Mouse (Mus musculus): ENCODE measurements at regions not wholly inside any gene's neighbourhood (a gene's known extent, or its start where the extent isn't known, plus 50 kb on each side); places are given as distances from the start of the nearest gene placed in this dataset.

GRCm38 (mm10) chr9:33814739-33815368 lies 670.8 kb upstream of the Kirrel3 start:
- Histone ChIP-seq H3K4me1 (replicated peaks; ENCODE audit: low read depth, low read length) (no peaks in the 10 kb centered on the region), H3K9me3 (ENCODE audit: low read length) (peaks cover 31% of the 10 kb centered on the region), H3K36me3 (ENCODE audit: insufficient read depth, low read length) (no peaks in the 10 kb centered on the region), H3K4me3 (replicated peaks; ENCODE audit: low read length) (no peak overlapping the region), H3K27me3 (ENCODE audit: insufficient read depth, low read length) (no peaks in the 10 kb centered on the region)
- TF ChIP-seq NANOG (IDR thresholded peaks at IDR 0.05; ENCODE audit: borderline replicate concordance, low read length) (no peak), POU5F1 (IDR thresholded peaks at IDR 0.05; ENCODE audit: borderline replicate concordance, low read length) (no peak), CTCF (conservative IDR thresholded peaks at IDR 0.05; ENCODE audit: low read length) (no peak)

- TF ChIP-seq POU5F1 (IDR thresholded peaks at IDR 0.05; ENCODE audit: borderline replicate concordance, low read length) (no peak), CTCF (conservative IDR thresholded peaks at IDR 0.05; ENCODE audit: low read length) (no peak), NANOG (IDR thresholded peaks at IDR 0.05; ENCODE audit: borderline replicate concordance, low read length) (no peak)
Observed at GRCm38 (mm10) chr9:33822574-33823394, 662.9 kb upstream of the Kirrel3 start.

GRCm38 (mm10) chr9:33826116-33826515 lies 659.6 kb upstream of the Kirrel3 start:
- Histone ChIP-seq H3K4me1 (replicated peaks; ENCODE audit: low read depth, low read length) (no peaks in the 10 kb centered on the region), H3K9me3 (ENCODE audit: low read length) (no peaks in the 10 kb centered on the region), H3K27me3 (ENCODE audit: insufficient read depth, low read length) (no peaks in the 10 kb centered on the region), H3K4me3 (replicated peaks; ENCODE audit: low read length) (no peak overlapping the region), H3K36me3 (ENCODE audit: insufficient read depth, low read length) (no peaks in the 10 kb centered on the region)
- TF ChIP-seq POU5F1 (IDR thresholded peaks at IDR 0.05; ENCODE audit: borderline replicate concordance, low read length) (no peak), NANOG (IDR thresholded peaks at IDR 0.05; ENCODE audit: borderline replicate concordance, low read length) (no peak), CTCF (conservative IDR thresholded peaks at IDR 0.05; ENCODE audit: low read length) (no peak)

More at GRCm38 (mm10) chr9:33822574-33823394, 662.9 kb upstream of the Kirrel3 start:
- no peaks in the 10 kb centered on the region for H3K27me3 ChIP-seq (ENCODE audit: insufficient read depth, low read length)
- no peak overlapping the region for H3K4me3 ChIP-seq (replicated peaks; ENCODE audit: low read length)
- no peaks in the 10 kb centered on the region for H3K4me1 ChIP-seq (replicated peaks; ENCODE audit: low read depth, low read length)
- no peaks in the 10 kb centered on the region for H3K9me3 ChIP-seq (ENCODE audit: low read length)
- no peaks in the 10 kb centered on the region for H3K36me3 ChIP-seq (ENCODE audit: insufficient read depth, low read length)

- H3K4me3 ChIP-seq (replicated peaks; ENCODE audit: low read length): no peak overlapping the region
- H3K27me3 ChIP-seq (ENCODE audit: insufficient read depth, low read length): no peaks in the 10 kb centered on the region
- H3K4me1 ChIP-seq (replicated peaks; ENCODE audit: low read depth, low read length): no peaks in the 10 kb centered on the region
- H3K36me3 ChIP-seq (ENCODE audit: insufficient read depth, low read length): no peaks in the 10 kb centered on the region
- TF ChIP-seq POU5F1 (IDR thresholded peaks at IDR 0.05; ENCODE audit: borderline replicate concordance, low read length) (no peak), CTCF (conservative IDR thresholded peaks at IDR 0.05; ENCODE audit: low read length) (no peak), NANOG (IDR thresholded peaks at IDR 0.05; ENCODE audit: borderline replicate concordance, low read length) (no peak)
- H3K9me3 ChIP-seq (ENCODE audit: low read length): no peaks in the 10 kb centered on the region
Observed at GRCm38 (mm10) chr9:33827409-33827808, 658.3 kb upstream of the Kirrel3 start.

- Histone ChIP-seq H3K36me3 (ENCODE audit: insufficient read depth, low read length) (no peaks in the 10 kb centered on the region), H3K4me3 (replicated peaks; ENCODE audit: low read length) (no peak overlapping the region), H3K4me1 (replicated peaks; ENCODE audit: low read depth, low read length) (no peaks in the 10 kb centered on the region), H3K9me3 (ENCODE audit: low read length) (no peaks in the 10 kb centered on the region), H3K27me3 (ENCODE audit: insufficient read depth, low read length) (no peaks in the 10 kb centered on the region)
- TF ChIP-seq POU5F1 (IDR thresholded peaks at IDR 0.05; ENCODE audit: borderline replicate concordance, low read length) (no peak), CTCF (conservative IDR thresholded peaks at IDR 0.05; ENCODE audit: low read length) (no peak), NANOG (IDR thresholded peaks at IDR 0.05; ENCODE audit: borderline replicate concordance, low read length) (no peak)
Observed at GRCm38 (mm10) chr9:33837666-33838380, 647.9 kb upstream of the Kirrel3 start.

GRCm38 (mm10) chr9:33849623-33850022 lies 636.1 kb upstream of the Kirrel3 start:
- Histone ChIP-seq H3K27me3 (ENCODE audit: insufficient read depth, low read length) (no peaks in the 10 kb centered on the region), H3K36me3 (ENCODE audit: insufficient read depth, low read length) (no peaks in the 10 kb centered on the region), H3K4me1 (replicated peaks; ENCODE audit: low read depth, low read length) (no peaks in the 10 kb centered on the region), H3K4me3 (replicated peaks; ENCODE audit: low read length) (no peak overlapping the region), H3K9me3 (ENCODE audit: low read length) (no peaks in the 10 kb centered on the region)
- TF ChIP-seq POU5F1 (IDR thresholded peaks at IDR 0.05; ENCODE audit: borderline replicate concordance, low read length) (no peak), NANOG (IDR thresholded peaks at IDR 0.05; ENCODE audit: borderline replicate concordance, low read length) (no peak), CTCF (conservative IDR thresholded peaks at IDR 0.05; ENCODE audit: low read length) (no peak)

GRCm38 (mm10) chr9:33850024-33850423 lies 635.7 kb upstream of the Kirrel3 start:
- Histone ChIP-seq H3K27me3 (ENCODE audit: insufficient read depth, low read length) (no peaks in the 10 kb centered on the region), H3K9me3 (ENCODE audit: low read length) (no peaks in the 10 kb centered on the region), H3K4me3 (replicated peaks; ENCODE audit: low read length) (no peak overlapping the region), H3K4me1 (replicated peaks; ENCODE audit: low read depth, low read length) (no peaks in the 10 kb centered on the region), H3K36me3 (ENCODE audit: insufficient read depth, low read length) (no peaks in the 10 kb centered on the region)
- TF ChIP-seq CTCF (conservative IDR thresholded peaks at IDR 0.05; ENCODE audit: low read length) (no peak), POU5F1 (IDR thresholded peaks at IDR 0.05; ENCODE audit: borderline replicate concordance, low read length) (no peak), NANOG (IDR thresholded peaks at IDR 0.05; ENCODE audit: borderline replicate concordance, low read length) (no peak)

GRCm38 (mm10) chr9:33850993-33851392 lies 634.7 kb upstream of the Kirrel3 start:
- H3K9me3 ChIP-seq (ENCODE audit: low read length): no peaks in the 10 kb centered on the region
- no peaks in the 10 kb centered on the region for H3K27me3 ChIP-seq (ENCODE audit: insufficient read depth, low read length)
- H3K4me3 ChIP-seq (replicated peaks; ENCODE audit: low read length): no peak overlapping the region
- H3K36me3 ChIP-seq (ENCODE audit: insufficient read depth, low read length): no peaks in the 10 kb centered on the region
- no peaks in the 10 kb centered on the region for H3K4me1 ChIP-seq (replicated peaks; ENCODE audit: low read depth, low read length)
- TF ChIP-seq NANOG (IDR thresholded peaks at IDR 0.05; ENCODE audit: borderline replicate concordance, low read length) (no peak), POU5F1 (IDR thresholded peaks at IDR 0.05; ENCODE audit: borderline replicate concordance, low read length) (no peak), CTCF (conservative IDR thresholded peaks at IDR 0.05; ENCODE audit: low read length) (no peak)
